Mouse (Mus musculus): Measurements from ENCODE around the gene Lrrc74b.
"Not testable (repeated sequence)": the region's sequence is repeated elsewhere in the genome, so short reads cannot be mapped to it uniquely, and the experiment has no call there.

Lrrc74b gene

GRCm38 (mm10) chr16:17561128-17561750 is at the start of gene Lrrc74b:
TSS of gene Lrrc74b (minus strand) at chr16:17561247.
- peak; percentile 50 for DNase-seq

- no peak for DNase-seq
Observed at GRCm38 (mm10) chr16:17605684-17606083, 44.6 kb upstream of the Lrrc74b start.

- DNase-seq, result no peak
Observed at GRCm38 (mm10) chr16:17604941-17605340, 43.9 kb upstream of the Lrrc74b start.

GRCm38 (mm10) chr16:17600944-17601562 is 40.0 kb upstream of the Lrrc74b start:
- DNase-seq, result no peak

- DNase-seq, result no peak
Observed at GRCm38 (mm10) chr16:17590731-17591130, 29.7 kb upstream of the Lrrc74b start.

- DNase-seq, result no peak
Observed at GRCm38 (mm10) chr16:17584555-17584954, 23.5 kb upstream of the Lrrc74b start.

GRCm38 (mm10) chr16:17583064-17583463 is 22.0 kb upstream of the Lrrc74b start, which contains the start of gene Slc7a4:
TSS of gene Slc7a4 (minus strand) at chr16:17583214.
- DNase-seq, result no peak

- DNase-seq, result no peak
Observed at GRCm38 (mm10) chr16:17576825-17577215, 15.8 kb upstream of the Lrrc74b start.

GRCm38 (mm10) chr16:17575870-17576824 is 15.1 kb upstream of the Lrrc74b start:
- DNase-seq, result peak; percentile 77

GRCm38 (mm10) chr16:17566186-17566585 is 5.1 kb upstream of the Lrrc74b start:
- no peak for DNase-seq

GRCm38 (mm10) chr16:17564771-17565170 is 3.7 kb upstream of the Lrrc74b start:
- DNase-seq, result no peak

- DNase-seq, result no peak
Observed at GRCm38 (mm10) chr16:17564221-17564620, 3.2 kb upstream of the Lrrc74b start.

- no peak for DNase-seq
Observed at GRCm38 (mm10) chr16:17563580-17563979, 2.5 kb upstream of the Lrrc74b start.

- no peak for DNase-seq
Observed at GRCm38 (mm10) chr16:17561751-17562208, 733 bp upstream of the Lrrc74b start, which contains the start of gene P2rx6. TSS of gene P2rx6 (plus strand) at chr16:17561885.

- DNase-seq, result no peak
Observed at GRCm38 (mm10) chr16:17559396-17560027, 1.5 kb downstream of the Lrrc74b start.

- DNase-seq, result no peak
Observed at GRCm38 (mm10) chr16:17558811-17559210, 2.2 kb downstream of the Lrrc74b start.

- peak; percentile 51 for DNase-seq
Observed at GRCm38 (mm10) chr16:17557947-17558480, 3.0 kb downstream of the Lrrc74b start.

GRCm38 (mm10) chr16:17556907-17557306 is 4.1 kb downstream of the Lrrc74b start:
- DNase-seq, result no peak

- no peak for DNase-seq
Observed at GRCm38 (mm10) chr16:17556180-17556579, 4.9 kb downstream of the Lrrc74b start.

- not testable (repeated sequence) for DNase-seq
Observed at GRCm38 (mm10) chr16:17554702-17555101, 6.3 kb downstream of the Lrrc74b start.

GRCm38 (mm10) chr16:17553910-17554685 is 6.9 kb downstream of the Lrrc74b start:
- no peak for DNase-seq

- no peak for DNase-seq
Observed at GRCm38 (mm10) chr16:17552837-17553236, 8.2 kb downstream of the Lrrc74b start.

Data from right cerebral cortex, postnatal 14 days (tissue).